Mouse (Mus musculus): ENCODE measurements at regions not wholly inside any gene's neighbourhood (a gene's known extent, or its start where the extent isn't known, plus 50 kb on each side); places are given as distances from the start of the nearest gene placed in this dataset.

DNA sequence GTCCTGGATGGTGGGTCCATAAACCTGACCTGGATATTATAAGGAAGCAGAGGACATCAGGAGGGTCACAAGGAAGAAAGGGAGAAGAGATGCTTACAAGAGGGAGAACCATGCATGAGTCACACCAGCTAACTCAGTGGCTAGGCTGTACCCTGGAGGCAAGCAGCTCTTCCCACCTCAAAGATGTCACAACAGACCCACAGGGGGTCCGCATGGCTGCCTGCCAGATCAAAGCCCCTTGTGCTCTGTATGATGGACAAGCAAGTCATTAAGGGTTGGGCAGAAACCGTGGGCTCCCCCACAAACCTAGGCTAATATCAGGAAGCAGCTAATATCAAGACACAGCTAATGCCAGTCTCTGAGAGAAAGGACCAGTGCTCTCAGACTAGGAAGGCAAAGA, 343.9 kb upstream of the Mef2c start:
- H3K9ac ChIP-seq (ENCODE audit: low read depth, low read length): no peak overlapping the region
- no peaks in the 10 kb centered on the region for H3K36me3 ChIP-seq (ENCODE audit: control insufficient read depth, insufficient read depth, low read length)
- no peak overlapping the region for H3K27ac ChIP-seq (ENCODE audit: low read depth, low read length)
- no peak overlapping the region for H3K4me2 ChIP-seq
- H3K4me1 ChIP-seq (ENCODE audit: control insufficient read depth, insufficient read depth, low read length): no peaks in the 10 kb centered on the region
- no peak overlapping the region for H3K4me3 ChIP-seq (ENCODE audit: low read depth, low read length)
- WGBS (ENCODE audit: insufficient replicate concordance): 50% methylated on average over 2 of the region's 2 CpGs
- ATAC-seq (replicated peaks; ENCODE audit: insufficient number of reproducible peaks, low FRiP score, low TSS enrichment): no peak
- no peaks in the 10 kb centered on the region for H3K9me3 ChIP-seq (replicated peaks; ENCODE audit: control insufficient read depth, low read length)
- H3K27me3 ChIP-seq (ENCODE audit: control insufficient read depth, insufficient read depth, low read length): no peaks in the 10 kb centered on the region

GRCm38 (mm10) chr13:83162761-83163160, 341.1 kb upstream of the Mef2c start:
- Histone ChIP-seq H3K27me3 (ENCODE audit: control insufficient read depth, insufficient read depth, low read length) (no peaks in the 10 kb centered on the region), H3K4me2 (no peak overlapping the region), H3K4me3 (ENCODE audit: low read depth, low read length) (no peak overlapping the region), H3K4me1 (ENCODE audit: control insufficient read depth, insufficient read depth, low read length) (no peaks in the 10 kb centered on the region), H3K27ac (ENCODE audit: low read depth, low read length) (no peak overlapping the region), H3K9ac (ENCODE audit: low read depth, low read length) (no peak overlapping the region), H3K9me3 (replicated peaks; ENCODE audit: control insufficient read depth, low read length) (no peaks in the 10 kb centered on the region), H3K36me3 (ENCODE audit: control insufficient read depth, insufficient read depth, low read length) (no peaks in the 10 kb centered on the region)
- ATAC-seq (replicated peaks; ENCODE audit: insufficient number of reproducible peaks, low FRiP score, low TSS enrichment): no peak
- WGBS (ENCODE audit: insufficient replicate concordance): 84% methylated on average over 4 of the region's 4 CpGs

DNA sequence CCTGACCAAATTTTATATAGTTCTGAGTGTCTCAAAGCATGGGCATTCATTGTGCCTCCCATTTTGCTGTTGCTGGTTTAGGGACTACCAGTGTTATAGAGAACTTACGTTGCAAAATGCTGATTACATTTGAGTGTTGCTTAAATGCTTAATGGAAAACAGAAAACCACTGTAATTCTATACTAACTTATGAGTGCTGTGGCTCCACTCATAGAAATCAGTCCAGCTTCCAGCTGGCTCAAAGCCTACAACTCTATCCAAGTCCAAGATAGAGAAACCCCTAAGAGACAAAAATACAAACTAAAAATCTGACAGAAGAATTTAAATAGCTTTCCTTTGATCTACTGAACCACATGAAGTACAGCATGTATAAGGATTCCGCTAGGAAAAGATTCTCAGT, 328.7 kb upstream of the Mef2c start:
- Histone ChIP-seq H3K27me3 (ENCODE audit: control insufficient read depth, insufficient read depth, low read length) (no peaks in the 10 kb centered on the region), H3K4me3 (ENCODE audit: low read depth, low read length) (no peak overlapping the region), H3K9ac (ENCODE audit: low read depth, low read length) (no peak overlapping the region), H3K27ac (ENCODE audit: low read depth, low read length) (no peak overlapping the region), H3K4me2 (no peak overlapping the region), H3K36me3 (ENCODE audit: control insufficient read depth, insufficient read depth, low read length) (no peaks in the 10 kb centered on the region), H3K4me1 (ENCODE audit: control insufficient read depth, insufficient read depth, low read length) (no peaks in the 10 kb centered on the region), H3K9me3 (replicated peaks; ENCODE audit: control insufficient read depth, low read length) (no peaks in the 10 kb centered on the region)
- WGBS (ENCODE audit: insufficient replicate concordance): 73% methylated on average over 2 of the region's 2 CpGs
- no peak for ATAC-seq (replicated peaks; ENCODE audit: insufficient number of reproducible peaks, low FRiP score, low TSS enrichment)

DNA sequence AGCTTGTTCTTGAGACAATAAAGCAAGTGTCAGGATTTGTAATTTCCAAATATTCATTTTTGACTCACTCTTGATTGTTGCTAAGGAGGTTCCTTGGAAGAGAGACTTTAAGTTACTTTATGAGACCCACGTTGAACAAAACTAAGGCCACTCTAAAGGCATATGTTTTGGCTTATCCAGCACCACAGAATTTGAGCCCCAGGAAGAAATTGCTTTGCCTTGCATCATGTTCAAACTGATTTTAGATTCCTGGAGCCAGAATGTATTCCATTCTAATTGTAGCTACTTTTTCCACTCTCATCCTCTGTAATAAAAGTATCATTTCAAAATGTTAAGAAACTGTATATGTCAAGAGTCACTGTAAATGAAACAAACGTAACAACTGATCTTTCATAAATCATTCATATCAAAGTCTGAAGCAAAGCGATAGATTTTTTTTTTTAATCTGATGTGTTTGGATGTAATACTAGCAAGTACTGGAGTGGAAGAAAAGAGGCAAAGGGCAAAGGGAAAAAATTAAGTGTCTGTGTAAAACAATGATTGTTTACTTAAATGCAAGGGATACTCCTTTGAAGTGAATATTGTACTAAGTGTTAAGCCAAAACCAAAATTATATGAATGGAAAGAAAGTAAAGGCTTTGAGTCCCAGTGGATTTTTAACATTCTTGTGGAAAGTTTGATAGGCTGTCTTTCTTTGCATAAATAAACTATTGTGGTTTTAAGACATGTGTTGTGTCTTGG, 301.7 kb upstream of the Mef2c start:
- Histone ChIP-seq H3K4me3 (ENCODE audit: low read depth, low read length) (no peak overlapping the region), H3K9ac (ENCODE audit: low read depth, low read length) (no peak overlapping the region), H3K4me2 (no peak overlapping the region), H3K27me3 (ENCODE audit: control insufficient read depth, insufficient read depth, low read length) (no peaks in the 10 kb centered on the region), H3K4me1 (ENCODE audit: control insufficient read depth, insufficient read depth, low read length) (no peaks in the 10 kb centered on the region), H3K36me3 (ENCODE audit: control insufficient read depth, insufficient read depth, low read length) (no peaks in the 10 kb centered on the region), H3K9me3 (replicated peaks; ENCODE audit: control insufficient read depth, low read length) (no peaks in the 10 kb centered on the region), H3K27ac (ENCODE audit: low read depth, low read length) (no peak overlapping the region)
- 74% methylated on average over 3 of the region's 3 CpGs for WGBS (ENCODE audit: insufficient replicate concordance)
- ATAC-seq (replicated peaks; ENCODE audit: insufficient number of reproducible peaks, low FRiP score, low TSS enrichment): no peak

DNA sequence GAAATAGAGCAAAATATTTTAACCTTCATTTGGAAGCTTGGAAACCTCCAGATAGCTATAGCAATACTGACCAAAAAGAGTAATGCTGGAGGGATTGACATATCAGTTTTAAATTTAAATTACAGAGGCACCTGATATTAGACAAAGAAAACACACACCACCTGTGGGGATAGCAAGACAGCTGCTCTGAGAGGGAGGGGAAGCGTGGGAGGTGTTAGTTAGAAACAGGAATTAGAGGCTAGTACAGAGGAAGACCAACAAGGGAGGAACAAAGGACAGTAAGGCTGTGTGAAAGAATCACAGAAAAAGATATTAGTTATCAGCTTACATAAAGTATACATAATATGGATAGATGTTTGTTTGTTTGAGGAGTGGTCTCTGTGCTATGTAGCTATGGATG, 297.2 kb upstream of the Mef2c start:
- ATAC-seq (replicated peaks; ENCODE audit: insufficient number of reproducible peaks, low FRiP score, low TSS enrichment): no peak
- H3K4me3 ChIP-seq (ENCODE audit: low read depth, low read length): no peak overlapping the region
- no peak overlapping the region for H3K4me2 ChIP-seq
- no peak overlapping the region for H3K9ac ChIP-seq (ENCODE audit: low read depth, low read length)
- H3K36me3 ChIP-seq (ENCODE audit: control insufficient read depth, insufficient read depth, low read length): no peaks in the 10 kb centered on the region
- WGBS (ENCODE audit: insufficient replicate concordance): 82% methylated on average over 1 of the region's 1 CpGs
- H3K9me3 ChIP-seq (replicated peaks; ENCODE audit: control insufficient read depth, low read length): no peaks in the 10 kb centered on the region
- H3K27me3 ChIP-seq (ENCODE audit: control insufficient read depth, insufficient read depth, low read length): no peaks in the 10 kb centered on the region
- no peaks in the 10 kb centered on the region for H3K4me1 ChIP-seq (ENCODE audit: control insufficient read depth, insufficient read depth, low read length)
- no peak overlapping the region for H3K27ac ChIP-seq (ENCODE audit: low read depth, low read length)

- Histone ChIP-seq H3K9me3 (replicated peaks; ENCODE audit: control insufficient read depth, low read length) (no peaks in the 10 kb centered on the region), H3K36me3 (ENCODE audit: control insufficient read depth, insufficient read depth, low read length) (no peaks in the 10 kb centered on the region), H3K4me3 (ENCODE audit: low read depth, low read length) (no peak overlapping the region), H3K27ac (ENCODE audit: low read depth, low read length) (no peak overlapping the region), H3K4me1 (ENCODE audit: control insufficient read depth, insufficient read depth, low read length) (no peaks in the 10 kb centered on the region), H3K9ac (ENCODE audit: low read depth, low read length) (no peak overlapping the region), H3K27me3 (ENCODE audit: control insufficient read depth, insufficient read depth, low read length) (no peaks in the 10 kb centered on the region), H3K4me2 (no peak overlapping the region)
- ATAC-seq (replicated peaks; ENCODE audit: insufficient number of reproducible peaks, low FRiP score, low TSS enrichment): no peak; the same call in 1 of the 2 replicates
- WGBS (ENCODE audit: insufficient replicate concordance): 50% methylated on average over 4 of the region's 4 CpGs
Observed at GRCm38 (mm10) chr13:83207513-83207912, 296.3 kb upstream of the Mef2c start.

DNA sequence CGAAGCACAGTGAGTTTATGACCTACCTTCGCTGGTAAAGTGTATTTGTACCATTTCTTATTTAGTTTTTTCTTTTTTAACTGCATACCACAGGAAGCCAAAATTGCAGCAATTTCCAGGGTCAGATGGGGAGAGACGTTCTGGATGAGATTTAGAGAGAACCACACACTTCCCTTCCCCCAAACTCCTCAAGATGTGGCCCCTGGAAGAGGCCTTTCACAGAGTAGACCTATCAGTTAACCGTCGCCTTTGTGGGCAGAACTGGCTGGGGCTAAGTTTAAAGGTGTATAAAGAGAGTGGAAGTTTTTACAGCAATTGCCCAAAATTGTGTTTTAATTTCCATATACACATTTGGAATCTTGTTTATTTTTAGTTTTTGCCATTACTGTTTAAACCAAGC, 295.7 kb upstream of the Mef2c start:
- 76% methylated on average over 5 of the region's 5 CpGs for WGBS (ENCODE audit: insufficient replicate concordance)
- H3K9ac ChIP-seq (ENCODE audit: low read depth, low read length): no peak overlapping the region
- no peak for ATAC-seq (replicated peaks; ENCODE audit: insufficient number of reproducible peaks, low FRiP score, low TSS enrichment)

GRCm38 (mm10) chr13:83214811-83215210, 289.0 kb upstream of the Mef2c start:
- Histone ChIP-seq H3K27me3 (ENCODE audit: control insufficient read depth, insufficient read depth, low read length) (no peaks in the 10 kb centered on the region), H3K9ac (ENCODE audit: low read depth, low read length) (no peak overlapping the region), H3K36me3 (ENCODE audit: control insufficient read depth, insufficient read depth, low read length) (no peaks in the 10 kb centered on the region), H3K27ac (ENCODE audit: low read depth, low read length) (no peak overlapping the region), H3K9me3 (replicated peaks; ENCODE audit: control insufficient read depth, low read length) (no peaks in the 10 kb centered on the region), H3K4me1 (ENCODE audit: control insufficient read depth, insufficient read depth, low read length) (no peaks in the 10 kb centered on the region), H3K4me2 (no peak overlapping the region), H3K4me3 (ENCODE audit: low read depth, low read length) (no peak overlapping the region)
- ATAC-seq (replicated peaks; ENCODE audit: insufficient number of reproducible peaks, low FRiP score, low TSS enrichment): no peak

More for the DNA sequence above, 295.7 kb upstream of the Mef2c start:
- Histone ChIP-seq H3K27me3 (ENCODE audit: control insufficient read depth, insufficient read depth, low read length) (no peaks in the 10 kb centered on the region), H3K9me3 (replicated peaks; ENCODE audit: control insufficient read depth, low read length) (no peaks in the 10 kb centered on the region), H3K27ac (ENCODE audit: low read depth, low read length) (no peak overlapping the region), H3K36me3 (ENCODE audit: control insufficient read depth, insufficient read depth, low read length) (no peaks in the 10 kb centered on the region), H3K4me1 (ENCODE audit: control insufficient read depth, insufficient read depth, low read length) (no peaks in the 10 kb centered on the region), H3K4me3 (ENCODE audit: low read depth, low read length) (no peak overlapping the region), H3K4me2 (no peak overlapping the region)

GRCm38 (mm10) chr13:83216454-83216853, 287.4 kb upstream of the Mef2c start:
- H3K27me3 ChIP-seq (ENCODE audit: control insufficient read depth, insufficient read depth, low read length): no peaks in the 10 kb centered on the region
- H3K4me3 ChIP-seq (ENCODE audit: low read depth, low read length): no peak overlapping the region
- no peak for ATAC-seq (replicated peaks; ENCODE audit: insufficient number of reproducible peaks, low FRiP score, low TSS enrichment)
- no peak overlapping the region for H3K9ac ChIP-seq (ENCODE audit: low read depth, low read length)
- no peaks in the 10 kb centered on the region for H3K9me3 ChIP-seq (replicated peaks; ENCODE audit: control insufficient read depth, low read length)
- H3K27ac ChIP-seq (ENCODE audit: low read depth, low read length): no peak overlapping the region
- H3K4me1 ChIP-seq (ENCODE audit: control insufficient read depth, insufficient read depth, low read length): no peaks in the 10 kb centered on the region
- WGBS (ENCODE audit: insufficient replicate concordance): 90% methylated on average over 3 of the region's 3 CpGs
- H3K36me3 ChIP-seq (ENCODE audit: control insufficient read depth, insufficient read depth, low read length): no peaks in the 10 kb centered on the region
- H3K4me2 ChIP-seq: no peak overlapping the region

Measured in heart, embryonic 11.5 days (tissue).